Mouse (Mus musculus) midbrain, embryonic 16.5 days (tissue): ENCODE data around the gene Fam107b. TPM values are rescaled to one million over a fixed set of nuclear protein-coding genes. Genes with fewer than 3 reads are reported as not detected.

Experiments used
- ATAC-seq: fragments of 200-750 bp; cut with Nextera tagmentation; 2 replicates; pipeline ENCODE4 v1.8.0; 2017; ENCODE audit warnings: moderate TSS enrichment
- H3K27ac ChIP-seq: fragments of 300-500 bp; sonication (generic); 2 replicates; pipeline ENCODE4 v1.5.1; 2014; ENCODE audit warnings: mild to moderate bottlenecking, low read length, mixed read lengths
- H3K27me3 ChIP-seq: fragments of 300-500 bp; sonication (generic); 2 replicates; pipeline ENCODE4 v1.6.1; 2014; ENCODE audit warnings: low read depth, low read length, mixed read lengths; ENCODE audit not compliant: control insufficient read depth, insufficient read depth
- H3K36me3 ChIP-seq: fragments of 300-500 bp; sonication (generic); 2 replicates; pipeline ENCODE4 v1.6.1; 2014; ENCODE audit warnings: mild to moderate bottlenecking, low read length, moderate library complexity, mixed read lengths; ENCODE audit not compliant: control insufficient read depth, insufficient read depth
- H3K4me1 ChIP-seq: fragments of 300-500 bp; sonication (generic); 2 replicates; pipeline ENCODE4 v1.6.1; 2014; ENCODE audit warnings: mild to moderate bottlenecking, low read length, mixed read lengths; ENCODE audit not compliant: control insufficient read depth, insufficient read depth
- H3K4me2 ChIP-seq: fragments of 300-500 bp; sonication (generic); 2 replicates; pipeline ENCODE4 v1.6.1; 2014; ENCODE audit warnings: mild to moderate bottlenecking, low read length, mixed read lengths
- H3K4me3 ChIP-seq: fragments of 300-500 bp; sonication (generic); 2 replicates; pipeline ENCODE4 v1.5.1; 2014; ENCODE audit warnings: low read depth, mild to moderate bottlenecking, low read length, moderate library complexity, mixed read lengths
- H3K9ac ChIP-seq: fragments of 300-500 bp; sonication (generic); 2 replicates; pipeline ENCODE4 v1.6.1; 2014; ENCODE audit warnings: low read depth, low read length, mixed read lengths
- H3K9me3 ChIP-seq: fragments of 300-500 bp; sonication (generic); replicated peaks from 2 replicates; pipeline ENCODE4 v1.6.1; 2014; ENCODE audit warnings: mild to moderate bottlenecking, low read length, mixed read lengths; ENCODE audit not compliant: control insufficient read depth, poor library complexity, severe bottlenecking
- WGBS: fragments of 180-500 bp; shearing (Covaris S2); extraction: QIAGEN DNeasy Blood & Tissue Kit; methylation state at CpG from one replicate; pipeline ENCODE4 v1.1.7; 2014; 5-methylcytosine and 5-hydroxymethylcytosine counted together
- polyA plus RNA-seq: library from polyadenylated mRNA; unstranded; fragments of >200 nt; fragmentation: Nextera tagmentation; extraction: Ambion mirVana; gene quantifications from 2 replicates; pipeline ENCODE4 v1.2.1, GENCODE M21; 2015

Gene Fam107b
- polyA plus RNA-seq, 1 experiment from 2014 or later = 27.9 TPM

DNA sequence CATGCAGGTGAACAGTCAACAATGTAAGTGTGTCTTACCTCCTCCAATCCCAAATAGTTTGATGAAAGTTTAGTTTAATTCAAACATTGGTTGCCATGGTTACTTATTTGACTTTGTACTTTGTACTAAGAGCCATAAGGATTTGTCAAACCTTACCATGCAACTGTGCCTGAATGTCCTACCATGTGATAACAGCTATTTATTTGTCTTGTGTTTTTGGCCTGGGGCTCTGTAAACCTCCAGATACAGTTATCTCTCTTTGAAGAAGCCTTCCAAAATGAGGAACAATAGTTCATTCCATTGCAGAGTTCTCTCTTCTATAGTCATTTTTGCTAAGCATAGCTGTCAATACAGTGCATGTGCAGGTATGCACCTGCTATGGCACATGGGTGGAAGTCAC lies 72.7 kb downstream of the Fam107b start:
- Histone ChIP-seq H3K27ac (no peak overlapping the region), H3K27me3 (no peaks in the 10 kb centered on the region), H3K36me3 (no peaks in the 10 kb centered on the region), H3K9ac (no peak overlapping the region), H3K9me3 (no peaks in the 10 kb centered on the region), H3K4me1 (no peaks in the 10 kb centered on the region), H3K4me3 (no peak overlapping the region), H3K4me2 (no peak overlapping the region)
- no peak for ATAC-seq

DNA sequence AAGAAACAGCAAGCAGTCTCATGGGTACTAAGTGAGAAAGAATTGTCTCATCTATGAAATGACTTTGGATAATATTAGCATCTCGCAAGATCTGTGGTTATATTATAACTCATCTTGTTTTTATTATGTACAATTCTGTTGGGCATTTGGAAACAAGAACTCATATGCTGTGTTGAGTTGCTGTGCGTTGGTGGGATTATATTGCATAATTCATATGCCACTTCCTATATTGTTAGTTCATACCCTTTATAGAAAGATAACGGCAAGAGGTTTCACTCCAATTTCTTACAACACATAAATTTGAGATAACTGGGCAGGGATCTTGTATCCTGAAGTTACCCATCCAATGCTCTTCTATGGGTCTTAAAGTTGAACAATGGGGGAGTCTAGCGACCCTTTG lies 75.5 kb downstream of the Fam107b start:
- ATAC-seq = no peak
- no peaks in the 10 kb centered on the region for H3K4me1 ChIP-seq
- H3K36me3 ChIP-seq = no peaks in the 10 kb centered on the region
- WGBS = 93% methylated on average over 4 of the region's 4 CpGs
- H3K27ac ChIP-seq = no peak overlapping the region
- no peak overlapping the region for H3K4me2 ChIP-seq
- H3K9me3 ChIP-seq = no peaks in the 10 kb centered on the region
- no peak overlapping the region for H3K4me3 ChIP-seq
- no peaks in the 10 kb centered on the region for H3K27me3 ChIP-seq
- H3K9ac ChIP-seq = no peak overlapping the region

GRCm38 (mm10) chr2:3649171-3649570 lies 78.9 kb downstream of the Fam107b start:
- no peaks in the 10 kb centered on the region for H3K4me1 ChIP-seq
- H3K9ac ChIP-seq = no peak overlapping the region
- H3K4me3 ChIP-seq = no peak overlapping the region
- no peaks in the 10 kb centered on the region for H3K9me3 ChIP-seq
- 85% methylated on average over 5 of the region's 5 CpGs for WGBS
- no peak for ATAC-seq
- H3K27me3 ChIP-seq = no peaks in the 10 kb centered on the region
- H3K27ac ChIP-seq = no peak overlapping the region
- H3K4me2 ChIP-seq = no peak overlapping the region
- H3K36me3 ChIP-seq = no peaks in the 10 kb centered on the region

- no peak for ATAC-seq
These were observed 84.3 kb downstream of the Fam107b start for GRCm38 (mm10) chr2:3654606-3655005.

GRCm38 (mm10) chr2:3656091-3656490 lies 85.8 kb downstream of the Fam107b start:
- 90% methylated on average over 3 of the region's 3 CpGs for WGBS
- ATAC-seq = no peak
- H3K9ac ChIP-seq = no peak overlapping the region
- no peaks in the 10 kb centered on the region for H3K27me3 ChIP-seq
- H3K9me3 ChIP-seq = no peaks in the 10 kb centered on the region
- H3K36me3 ChIP-seq = no peaks in the 10 kb centered on the region
- no peak overlapping the region for H3K27ac ChIP-seq
- H3K4me3 ChIP-seq = no peak overlapping the region
- peaks cover 2% of the 10 kb centered on the region; the same call in 1 of the 2 replicates for H3K4me1 ChIP-seq
- H3K4me2 ChIP-seq = no peak overlapping the region

More at GRCm38 (mm10) chr2:3654606-3655005, 84.3 kb downstream of the Fam107b start:
- no peaks in the 10 kb centered on the region for H3K36me3 ChIP-seq
- no peak overlapping the region for H3K27ac ChIP-seq
- no peaks in the 10 kb centered on the region for H3K27me3 ChIP-seq
- peaks cover 2% of the 10 kb centered on the region; the same call in 1 of the 2 replicates for H3K4me1 ChIP-seq
- no peak overlapping the region for H3K9ac ChIP-seq
- no peak overlapping the region for H3K4me3 ChIP-seq
- no peaks in the 10 kb centered on the region for H3K9me3 ChIP-seq
- H3K4me2 ChIP-seq = no peak overlapping the region

DNA sequence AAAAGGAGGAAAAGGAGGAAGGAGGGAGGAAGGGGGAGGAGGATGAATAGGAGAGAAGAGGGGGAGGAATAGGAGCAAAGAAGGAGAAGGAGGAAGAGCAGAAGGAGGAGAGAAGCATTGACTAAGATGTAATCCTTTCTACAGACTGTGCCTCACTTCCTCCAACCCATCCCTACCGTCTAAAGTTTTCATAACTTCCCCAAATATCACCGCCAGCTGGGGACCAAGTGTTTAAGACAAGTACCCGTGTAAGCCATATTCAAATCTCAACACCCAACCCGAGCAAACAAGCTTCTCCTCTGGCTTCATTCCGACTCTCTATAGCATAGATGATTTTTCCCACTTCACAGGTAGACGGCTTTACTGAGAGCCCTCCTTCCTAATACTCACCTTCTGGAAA lies 86.5 kb downstream of the Fam107b start:
- Histone ChIP-seq H3K27ac (no peak overlapping the region), H3K4me2 (no peak overlapping the region), H3K9ac (no peak overlapping the region), H3K27me3 (no peaks in the 10 kb centered on the region), H3K36me3 (no peaks in the 10 kb centered on the region), H3K4me1 (peaks cover 2% of the 10 kb centered on the region; the same call in 1 of the 2 replicates), H3K9me3 (no peaks in the 10 kb centered on the region), H3K4me3 (no peak overlapping the region)
- ATAC-seq = no peak
- 93% methylated on average over 6 of the region's 6 CpGs for WGBS

GRCm38 (mm10) chr2:3657376-3657775 lies 87.1 kb downstream of the Fam107b start:
- Histone ChIP-seq H3K4me2 (no peak overlapping the region), H3K27me3 (no peaks in the 10 kb centered on the region), H3K9ac (no peak overlapping the region), H3K27ac (no peak overlapping the region), H3K9me3 (no peaks in the 10 kb centered on the region), H3K4me3 (no peak overlapping the region), H3K36me3 (no peaks in the 10 kb centered on the region), H3K4me1 (peaks cover 2% of the 10 kb centered on the region; the same call in 1 of the 2 replicates)
- ATAC-seq = no peak
- 91% methylated on average over 5 of the region's 5 CpGs for WGBS

DNA sequence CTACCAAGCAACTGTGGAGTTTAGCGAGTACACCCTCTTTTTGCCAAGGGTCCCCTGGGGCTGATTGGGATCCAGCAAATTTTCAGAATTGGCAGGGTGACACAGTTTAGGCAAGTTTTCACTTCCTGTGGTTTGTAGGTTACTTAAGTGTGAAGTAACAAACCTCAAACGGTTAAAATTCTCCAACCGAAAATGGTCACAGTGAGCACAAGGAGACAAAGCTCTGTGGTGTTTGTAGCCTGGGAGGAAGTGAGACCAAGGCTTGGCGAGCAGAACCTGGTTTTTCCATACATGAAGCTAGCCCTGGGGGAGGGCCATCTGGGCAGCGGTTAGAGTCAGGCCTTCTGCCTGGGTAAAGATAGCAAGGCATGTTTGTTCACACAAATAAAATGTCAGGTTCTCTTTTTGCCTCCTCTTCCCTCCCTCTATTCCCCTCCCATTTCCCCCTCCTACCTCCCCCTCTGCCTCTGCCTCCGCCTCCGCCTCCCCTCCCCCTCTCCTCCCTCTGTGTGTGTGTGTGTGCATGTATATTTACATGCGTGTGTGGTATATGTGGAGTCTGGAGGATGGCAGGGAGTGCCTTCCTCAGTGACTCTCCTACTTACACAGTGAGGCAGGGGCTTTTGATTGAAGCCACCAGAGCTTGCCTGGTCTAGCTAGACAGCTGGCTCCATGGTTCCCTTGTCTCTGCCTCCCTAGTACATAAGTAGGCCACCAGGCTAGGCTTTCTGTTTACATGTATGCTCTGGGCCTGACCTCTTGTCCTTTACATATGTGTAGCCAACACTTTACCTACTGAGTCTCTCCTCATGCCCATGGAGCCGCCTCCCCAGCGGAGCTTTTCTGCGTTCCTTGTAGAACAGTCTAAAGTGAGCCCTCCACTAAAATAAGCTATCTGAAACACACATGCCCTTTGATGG lies 87.8 kb downstream of the Fam107b start:
- ATAC-seq = no peak
- Histone ChIP-seq H3K9me3 (no peaks in the 10 kb centered on the region), H3K9ac (no peak overlapping the region), H3K27me3 (no peaks in the 10 kb centered on the region), H3K36me3 (no peaks in the 10 kb centered on the region), H3K27ac (no peak overlapping the region), H3K4me1 (peaks cover 2% of the 10 kb centered on the region; the same call in 1 of the 2 replicates), H3K4me3 (no peak overlapping the region), H3K4me2 (no peak overlapping the region)
- 66% methylated on average over 10 of the region's 11 CpGs for WGBS

DNA sequence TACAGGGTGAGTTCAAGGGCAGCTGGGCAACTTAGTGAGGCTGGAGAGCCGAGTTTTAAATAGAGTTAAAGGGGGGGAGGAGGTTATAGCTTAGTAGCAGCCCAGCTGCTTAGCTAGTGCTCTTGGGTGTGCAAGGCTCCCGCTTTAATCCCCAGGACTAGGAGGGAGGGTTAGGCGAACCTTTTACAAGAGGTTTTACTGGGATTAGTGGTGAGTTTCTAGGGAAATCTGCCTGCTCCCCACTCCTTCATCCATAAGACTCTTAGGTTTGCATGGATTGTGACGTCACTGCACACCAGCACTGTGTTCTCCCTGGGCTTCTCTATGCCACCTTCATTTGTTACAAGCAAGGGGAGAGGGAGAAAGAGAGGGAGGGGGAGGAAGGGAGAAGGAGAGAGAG lies 88.6 kb downstream of the Fam107b start:
- no peak overlapping the region for H3K9ac ChIP-seq
- WGBS = 11% methylated on average over 4 of the region's 4 CpGs
- H3K36me3 ChIP-seq = no peaks in the 10 kb centered on the region
- H3K4me1 ChIP-seq = peaks cover 2% of the 10 kb centered on the region; the same call in 1 of the 2 replicates
- no peak overlapping the region for H3K4me3 ChIP-seq
- H3K27ac ChIP-seq = no peak overlapping the region
- H3K4me2 ChIP-seq = no peak overlapping the region
- ATAC-seq = no peak
- no peaks in the 10 kb centered on the region for H3K27me3 ChIP-seq
- no peaks in the 10 kb centered on the region for H3K9me3 ChIP-seq
